Mouse (Mus musculus): ENCODE measurements at regions not wholly inside any gene's neighbourhood (a gene's known extent, or its start where the extent isn't known, plus 50 kb on each side); places are given as distances from the start of the nearest gene placed in this dataset.

- no peak for DNase-seq (ENCODE audit: low spot score)
These were observed 72.6 kb upstream of the Agap1 start for GRCm38 (mm10) chr1:89382021-89382420.

- no peak for DNase-seq (ENCODE audit: low spot score)
These were observed 69.5 kb upstream of the Agap1 start for GRCm38 (mm10) chr1:89385111-89385510.

- DNase-seq (ENCODE audit: low spot score), result no peak
These were observed 61.9 kb upstream of the Agap1 start for GRCm38 (mm10) chr1:89392711-89393110.

- no peak for DNase-seq (ENCODE audit: low spot score)
These were observed 60.1 kb upstream of the Agap1 start for GRCm38 (mm10) chr1:89394471-89394870.

- DNase-seq (ENCODE audit: low spot score), result peak; percentile 6
These were observed 53.8 kb upstream of the Agap1 start for GRCm38 (mm10) chr1:89400734-89401202.

- no peak for DNase-seq (ENCODE audit: low spot score)
These were observed 51.9 kb upstream of the Agap1 start for GRCm38 (mm10) chr1:89402513-89403210.

GRCm38 (mm10) chr1:89403551-89404050 is 51.0 kb upstream of the Agap1 start:
- DNase-seq (ENCODE audit: low spot score), result peak; percentile 61

All from yolk sac, embryonic 10.5 days (tissue).